Mouse (Mus musculus) cerebellum, adult 2 months (tissue): ENCODE measurements around the gene Nrcam.

Experiments
- CTCF ChIP-seq: fragments of 200-500 bp; IDR thresholded peaks from 2 replicates; pipeline ENCODE4 v1.5.1; 2011; ENCODE audit warnings: low read depth, mild to moderate bottlenecking, control low read depth, low read length, moderate library complexity, borderline replicate concordance; ENCODE audit not compliant: insufficient read depth
- POLR2A ChIP-seq: fragments of 200-500 bp; IDR thresholded peaks from 2 replicates; pipeline ENCODE4 v1.6.1; 2011; ENCODE audit warnings: low read length, control low read depth, borderline replicate concordance; ENCODE audit not compliant: insufficient read depth

- TF ChIP-seq CTCF (no peak), POLR2A (no peak)
Measured at GRCm38 (mm10) chr12:44345251-44345650, 16.6 kb downstream of the Nrcam start.
